Mouse (Mus musculus) neural tube, embryonic 11.5 days (tissue): ENCODE results near the gene Spns3. TPM values are rescaled to one million over a fixed set of nuclear protein-coding genes. Genes with fewer than 3 reads are reported as not detected.

Source experiments
- ATAC-seq: fragments of 200-750 bp; cut with Nextera tagmentation; 2 replicates; pipeline ENCODE4 v1.8.0; 2017; ENCODE audit warnings: moderate number of reproducible peaks, mild to moderate bottlenecking, moderate TSS enrichment, moderate library complexity; ENCODE audit not compliant: insufficient read depth, low FRiP score, low TSS enrichment
- DNase-seq: peaks from one replicate; pipeline ENCODE4 v3.0.0-alpha.2; 2015; ENCODE audit warnings: low spot score
- H3K27ac ChIP-seq: fragments of 300-500 bp; sonication (generic); 2 replicates; pipeline ENCODE4 v1.5.1; 2014; ENCODE audit warnings: low read depth, mild to moderate bottlenecking, low read length
- H3K27me3 ChIP-seq: fragments of 300-500 bp; sonication (generic); 2 replicates; pipeline ENCODE4 v1.6.1; 2014; ENCODE audit warnings: mild to moderate bottlenecking, low read length, mixed read lengths; ENCODE audit not compliant: control insufficient read depth, insufficient read depth
- H3K36me3 ChIP-seq: fragments of 300-500 bp; sonication (generic); 2 replicates; pipeline ENCODE4 v1.6.1; 2014; ENCODE audit warnings: mild to moderate bottlenecking, low read length, moderate library complexity, mixed read lengths; ENCODE audit not compliant: control insufficient read depth, insufficient read depth
- H3K4me1 ChIP-seq: fragments of 300-500 bp; sonication (generic); 2 replicates; pipeline ENCODE4 v1.6.1; 2014; ENCODE audit warnings: low read length, mixed read lengths; ENCODE audit not compliant: control insufficient read depth, insufficient read depth
- H3K4me2 ChIP-seq: fragments of 300-500 bp; sonication (generic); 2 replicates; pipeline ENCODE4 v1.6.1; 2014; ENCODE audit warnings: low read depth, mild to moderate bottlenecking, moderate library complexity
- H3K4me3 ChIP-seq: fragments of 300-500 bp; sonication (generic); 2 replicates; pipeline ENCODE4 v1.5.1; 2014; ENCODE audit warnings: low read depth, low read length
- H3K9ac ChIP-seq: fragments of 300-500 bp; sonication (generic); 2 replicates; pipeline ENCODE4 v1.6.1; 2014; ENCODE audit warnings: mild to moderate bottlenecking, low read length
- H3K9me3 ChIP-seq: fragments of 300-500 bp; sonication (generic); 2 replicates; pipeline ENCODE4 v1.6.1; 2016; ENCODE audit warnings: low read length; ENCODE audit not compliant: control insufficient read depth
- WGBS: fragments of 180-500 bp; shearing (Covaris S2); extraction: QIAGEN DNeasy Blood & Tissue Kit; methylation state at CpG from one replicate; pipeline ENCODE4 v1.1.7; 2014; 5-methylcytosine and 5-hydroxymethylcytosine counted together
- polyA plus RNA-seq: library from polyadenylated mRNA; unstranded; fragments of >200 nt; fragmentation: Nextera tagmentation; extraction: Ambion mirVana; gene quantifications from 2 replicates; pipeline ENCODE4 v1.2.1, GENCODE M21; 2014

Gene Spns3
- polyA plus RNA-seq, 1 experiment from 2014 or later = 0.25 TPM

- Histone ChIP-seq H3K4me1 (no peaks in the 10 kb centered on the region), H3K36me3 (no peaks in the 10 kb centered on the region), H3K4me2 (no peak overlapping the region), H3K9ac (no peak overlapping the region), H3K27me3 (no peaks in the 10 kb centered on the region), H3K4me3 (no peak overlapping the region), H3K9me3 (no peaks in the 10 kb centered on the region), H3K27ac (no peak overlapping the region)
- WGBS = 87% methylated on average over 7 of the region's 7 CpGs
- ATAC-seq (no peak), DNase-seq (no peak)
Observed at GRCm38 (mm10) chr11:72566304-72566703, 16.0 kb upstream of the Spns3 start.

GRCm38 (mm10) chr11:72564232-72564807 is 14.0 kb upstream of the Spns3 start:
- no peaks in the 10 kb centered on the region for H3K4me1 ChIP-seq
- no peaks in the 10 kb centered on the region for H3K9me3 ChIP-seq
- no peaks in the 10 kb centered on the region for H3K27me3 ChIP-seq
- 28% methylated on average over 6 of the region's 6 CpGs for WGBS
- DNase-seq (peak; percentile 55), ATAC-seq (no peak; the same call in 1 of the 2 replicates)
- H3K9ac ChIP-seq = no peak overlapping the region
- H3K36me3 ChIP-seq = no peaks in the 10 kb centered on the region
- H3K4me3 ChIP-seq = no peak overlapping the region
- no peak overlapping the region for H3K4me2 ChIP-seq
- no peak overlapping the region for H3K27ac ChIP-seq

GRCm38 (mm10) chr11:72560661-72561060 is 10.4 kb upstream of the Spns3 start:
- H3K9me3 ChIP-seq = no peaks in the 10 kb centered on the region
- no peak overlapping the region for H3K9ac ChIP-seq
- H3K36me3 ChIP-seq = no peaks in the 10 kb centered on the region
- H3K27me3 ChIP-seq = no peaks in the 10 kb centered on the region
- DNase-seq = no peak
- no peaks in the 10 kb centered on the region for H3K4me1 ChIP-seq
- H3K27ac ChIP-seq = no peak overlapping the region
- WGBS = 68% methylated on average over 3 of the region's 3 CpGs
- ATAC-seq = no peak
- no peak overlapping the region for H3K4me3 ChIP-seq
- H3K4me2 ChIP-seq = no peak overlapping the region

- Histone ChIP-seq H3K27ac (no peak overlapping the region), H3K27me3 (no peaks in the 10 kb centered on the region), H3K4me1 (no peaks in the 10 kb centered on the region), H3K4me2 (no peak overlapping the region), H3K36me3 (no peaks in the 10 kb centered on the region), H3K4me3 (no peak overlapping the region), H3K9ac (no peak overlapping the region), H3K9me3 (no peaks in the 10 kb centered on the region)
- no peak for DNase-seq
- 81% methylated on average over 5 of the region's 5 CpGs for WGBS
- ATAC-seq = no peak
Observed at GRCm38 (mm10) chr11:72558155-72558554, 7.8 kb upstream of the Spns3 start.

GRCm38 (mm10) chr11:72556953-72557352 is 6.6 kb upstream of the Spns3 start:
- Histone ChIP-seq H3K4me3 (no peak overlapping the region), H3K36me3 (no peaks in the 10 kb centered on the region), H3K4me2 (no peak overlapping the region), H3K4me1 (no peaks in the 10 kb centered on the region), H3K27me3 (no peaks in the 10 kb centered on the region), H3K9ac (no peak overlapping the region), H3K9me3 (no peaks in the 10 kb centered on the region), H3K27ac (no peak overlapping the region)
- 76% methylated on average over 2 of the region's 2 CpGs for WGBS
- no peak for DNase-seq
- no peak for ATAC-seq

- no peak overlapping the region for H3K9ac ChIP-seq
- H3K4me2 ChIP-seq = no peak overlapping the region
- DNase-seq (no peak), ATAC-seq (no peak)
- no peak overlapping the region for H3K4me3 ChIP-seq
- no peaks in the 10 kb centered on the region for H3K4me1 ChIP-seq
- no peak overlapping the region for H3K27ac ChIP-seq
- WGBS = 95% methylated on average over 4 of the region's 4 CpGs
- H3K9me3 ChIP-seq = no peaks in the 10 kb centered on the region
- no peaks in the 10 kb centered on the region for H3K36me3 ChIP-seq
- no peaks in the 10 kb centered on the region for H3K27me3 ChIP-seq
Observed at GRCm38 (mm10) chr11:72556470-72556869, 6.2 kb upstream of the Spns3 start.

GRCm38 (mm10) chr11:72551531-72552105 is 1.3 kb upstream of the Spns3 start:
- Histone ChIP-seq H3K4me3 (no peak overlapping the region), H3K27me3 (no peaks in the 10 kb centered on the region), H3K9ac (no peak overlapping the region), H3K4me1 (no peaks in the 10 kb centered on the region), H3K9me3 (no peaks in the 10 kb centered on the region), H3K36me3 (no peaks in the 10 kb centered on the region), H3K4me2 (no peak overlapping the region), H3K27ac (no peak overlapping the region)
- WGBS = 79% methylated on average over 7 of the region's 7 CpGs
- no peak for DNase-seq
- no peak for ATAC-seq

- DNase-seq = no peak
- ATAC-seq = no peak
- no peaks in the 10 kb centered on the region for H3K9me3 ChIP-seq
- WGBS = 73% methylated on average over 3 of the region's 3 CpGs
- H3K36me3 ChIP-seq = no peaks in the 10 kb centered on the region
- no peaks in the 10 kb centered on the region for H3K27me3 ChIP-seq
- H3K4me2 ChIP-seq = no peak overlapping the region
- no peak overlapping the region for H3K27ac ChIP-seq
- no peak overlapping the region for H3K9ac ChIP-seq
- H3K4me3 ChIP-seq = no peak overlapping the region
- no peaks in the 10 kb centered on the region for H3K4me1 ChIP-seq
Observed at GRCm38 (mm10) chr11:72547181-72547580, 3.1 kb downstream of the Spns3 start.

GRCm38 (mm10) chr11:72544716-72545115 is 5.6 kb downstream of the Spns3 start:
- WGBS = 79% methylated on average over 7 of the region's 7 CpGs
- no peak for ATAC-seq
- H3K4me2 ChIP-seq = no peak overlapping the region
- DNase-seq = no peak
- no peak overlapping the region for H3K27ac ChIP-seq
- no peaks in the 10 kb centered on the region for H3K4me1 ChIP-seq
- no peak overlapping the region for H3K9ac ChIP-seq
- H3K27me3 ChIP-seq = no peaks in the 10 kb centered on the region
- H3K9me3 ChIP-seq = no peaks in the 10 kb centered on the region
- no peaks in the 10 kb centered on the region for H3K36me3 ChIP-seq
- no peak overlapping the region for H3K4me3 ChIP-seq
